Mouse (Mus musculus): ENCODE results near the gene Slc2a8. TPM values are rescaled to one million over a fixed set of nuclear protein-coding genes. Genes with fewer than 3 reads are reported as not detected.

Slc2a8 gene
- total RNA-seq, 2 experiments from 2014 or later, result 17.1 to 20.3 TPM

GRCm38 (mm10) chr2:32939418-32939817, 42.5 kb downstream of the Slc2a8 start:
- DNase-seq, result peak; percentile 50
- intact Hi-C loops (cut with DNase I), result no loop called here

GRCm38 (mm10) chr2:32938741-32939140, 43.1 kb downstream of the Slc2a8 start:
- intact Hi-C loops (cut with DNase I), result no loop called here
- no peak for DNase-seq

- intact Hi-C loops (cut with DNase I), result no loop called here
- DNase-seq, result no peak
Measured at GRCm38 (mm10) chr2:32931730-32932129, 50.2 kb downstream of the Slc2a8 start.

GRCm38 (mm10) chr2:32928947-32929829, 52.7 kb downstream of the Slc2a8 start:
- intact Hi-C loops (cut with DNase I), result no loop called here
- DNase-seq, result no peak

- intact Hi-C loops (cut with DNase I), result no loop called here
- DNase-seq, result peak; percentile 80
Measured at GRCm38 (mm10) chr2:32928235-32928946, 53.5 kb downstream of the Slc2a8 start.

- no peak for DNase-seq
- intact Hi-C loops (cut with DNase I), result no loop called here
Measured at GRCm38 (mm10) chr2:32927624-32928234, 54.2 kb downstream of the Slc2a8 start.

GRCm38 (mm10) chr2:32926330-32927075, 55.4 kb downstream of the Slc2a8 start:
- no peak for DNase-seq
- intact Hi-C loops (cut with DNase I), result no loop called here

- DNase-seq, result no peak
- intact Hi-C loops (cut with DNase I), result no loop called here
Measured at GRCm38 (mm10) chr2:32924306-32924844, 57.5 kb downstream of the Slc2a8 start.

GRCm38 (mm10) chr2:32923551-32924250, 58.2 kb downstream of the Slc2a8 start:
- no peak for DNase-seq
- intact Hi-C loops (cut with DNase I), result no loop called here

Other genes starting within 250 kb of the Slc2a8 start
- 1 to 10 TPM; 3.0 to 3.2 TPM for gene 6330409D20Rik, start 241.1 kb downstream of the Slc2a8 start, total RNA-seq (2021)
- 10 to 100 TPM; 29.3 to 30.5 TPM for gene Tor2a, start 224.8 kb downstream of the Slc2a8 start, total RNA-seq (2021)
- gene Ttc16, start 206.4 kb downstream of the Slc2a8 start, total RNA-seq (2021), result under 1 TPM; 0.42 to 0.66 TPM
- 10 to 100 TPM in 1 of 2 experiments, 1 to 10 TPM in 1; 6.5 to 11.2 TPM for gene Ptrh1, start 206.3 kb downstream of the Slc2a8 start, total RNA-seq (2021)
- gene Cfap157, start 197.7 kb downstream of the Slc2a8 start, total RNA-seq (2021), result under 1 TPM; 0.34 to 0.58 TPM
- gene Stxbp1, start 134.8 kb downstream of the Slc2a8 start, total RNA-seq (2021), result 100 to 1,000 TPM; 557 to 578 TPM
- 10 to 100 TPM; 55.1 to 63.3 TPM for gene Fam129b, start 106.0 kb downstream of the Slc2a8 start, total RNA-seq (2021)
- gene Rpl12, start 20.5 kb downstream of the Slc2a8 start, total RNA-seq (2021), result 100 to 1,000 TPM; 200 to 215 TPM
- 10 to 100 TPM; 47.6 to 47.7 TPM for gene Lrsam1, start 20.5 kb downstream of the Slc2a8 start, total RNA-seq (2021)
- gene Garnl3, start 149.6 kb upstream of the Slc2a8 start, total RNA-seq (2021), result 100 to 1,000 TPM; 158 to 162 TPM
- 1 to 10 TPM; 4.7 to 7.2 TPM for gene Angptl2, start 234.0 kb upstream of the Slc2a8 start, total RNA-seq (2021)

Measured in left cerebral cortex, postnatal 4 days (tissue).